Mouse (Mus musculus): ENCODE results near the gene Prom2.

- TF ChIP-seq CTCF (IDR thresholded peaks at IDR 0.05) (no peak), EP300 (IDR thresholded peaks at IDR 0.05) (no peak)
These were observed 46.2 kb upstream of the Prom2 start for GRCm38 (mm10) chr2:127587514-127587844.
